8 mouse cellular contexts compared by ENCODE assay signal in the genomic region with DNA sequence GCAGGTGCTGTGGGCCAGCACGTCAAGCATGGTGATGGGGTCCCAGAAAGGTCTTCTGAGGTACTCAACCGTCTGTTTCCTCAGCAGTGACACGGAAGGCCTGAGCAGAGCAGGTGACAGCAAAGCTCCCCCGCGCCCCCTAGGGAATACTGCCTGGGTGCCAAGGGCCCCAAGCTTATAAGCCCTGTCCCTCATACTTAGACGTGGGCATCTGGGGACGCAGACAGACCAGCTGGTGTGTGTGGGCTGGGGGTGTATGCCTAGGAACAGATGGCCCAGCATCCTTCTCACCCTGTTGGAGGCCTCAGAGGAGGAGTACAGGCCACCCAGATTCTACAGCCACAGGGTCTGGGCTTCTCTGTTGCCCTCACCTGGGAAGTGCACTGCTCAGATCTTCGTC.
DNase-seq lines count a peak whose midpoint lies in the region; ATAC-seq lines count a peak whose summit lies in the region.

No protein-coding gene starts in this region.

- H3K9ac ChIP-seq in liver, embryonic 12.5 days: 0 out of 2 replicates have a peak overlapping the region, but pooled peaks have one; percentile 12
- no peak overlapping the region for H3K9ac ChIP-seq in forebrain, embryonic 13.5 days

- peaks cover 82% of the 10 kb centered on the region for H3K4me1 ChIP-seq in liver, embryonic 12.5 days
- H3K4me1 ChIP-seq in forebrain, embryonic 13.5 days: peaks cover 71% of the 10 kb centered on the region

- 75% methylated on average over 8 of the region's 8 CpGs for WGBS in liver, embryonic 12.5 days (ENCODE audit: insufficient replicate concordance)
- WGBS in forebrain, embryonic 13.5 days: 70% methylated on average over 8 of the region's 8 CpGs

- no peaks in the 10 kb centered on the region for H3K9me3 ChIP-seq in liver, embryonic 12.5 days (replicated peaks)
- H3K9me3 ChIP-seq in forebrain, embryonic 13.5 days (replicated peaks): no peaks in the 10 kb centered on the region

- H3K4me3 ChIP-seq in liver, embryonic 12.5 days: no peak overlapping the region
- no peak overlapping the region for H3K4me3 ChIP-seq in forebrain, embryonic 13.5 days

- H3K36me3 ChIP-seq in liver, embryonic 12.5 days: peaks cover 58% of the 10 kb centered on the region
- peaks cover 2% of the 10 kb centered on the region for H3K36me3 ChIP-seq in forebrain, embryonic 13.5 days (ENCODE audit: poor library complexity, severe bottlenecking)

- no peaks in the 10 kb centered on the region for H3K27me3 ChIP-seq in liver, embryonic 12.5 days (replicated peaks)
- no peaks in the 10 kb centered on the region for H3K27me3 ChIP-seq in forebrain, embryonic 13.5 days

- no peak for ATAC-seq in liver, embryonic 12.5 days
- peak; percentile 80 for ATAC-seq in forebrain, embryonic 13.5 days

- DNase-seq in liver: no peak
- peak; percentile 90 for DNase-seq in cerebellum, adult 11-12 months
- DNase-seq in right cerebral cortex, postnatal 10 days (ENCODE audit: low spot score in 2 of 2): peak; percentile 61 to 74
- DNase-seq in yolk sac, embryonic 10.5 days (ENCODE audit: low spot score): no peak
- DNase-seq in urinary bladder, postnatal 36 days (ENCODE audit: low spot score in 2 of 2): no peak
- DNase-seq in kidney, adult 9 months: no peak

- H3K4me2 ChIP-seq in liver, embryonic 12.5 days: no peak overlapping the region
- no peak overlapping the region for H3K4me2 ChIP-seq in forebrain, embryonic 13.5 days

- H3K27ac ChIP-seq in liver, embryonic 12.5 days: peak overlapping the region; percentile 53; the same call in 1 of the 2 replicates
- H3K27ac ChIP-seq in forebrain, embryonic 13.5 days: peak overlapping the region; percentile 41

Comparison
In these comparisons a context has a peak if more than half of its experiments do, and no peak if none do; other contexts are left out.
1. DNase-seq: peak in cerebellum, adult 11-12 months (single experiment) and right cerebral cortex, postnatal 10 days (2 of 2); none in liver (single experiment), yolk sac, embryonic 10.5 days (single experiment), urinary bladder, postnatal 36 days (0 of 2) and kidney, adult 9 months (single experiment).